Mouse (Mus musculus) heart, embryonic 13.5 days (tissue): ENCODE measurements around the gene Dgki. TPM values are rescaled to one million over a fixed set of nuclear protein-coding genes. Genes with fewer than 3 reads are reported as not detected.

Experiments
- ATAC-seq: fragments of 200-750 bp; cut with Nextera tagmentation; 2 replicates; pipeline ENCODE4 v1.8.0; 2017; ENCODE audit warnings: moderate TSS enrichment; ENCODE audit not compliant: insufficient number of reproducible peaks, low FRiP score, low TSS enrichment; ENCODE audit errors: extremely low read depth
- H3K27ac ChIP-seq: fragments of 300-500 bp; sonication (generic); replicated peaks from 2 replicates; pipeline ENCODE4 v1.5.1; 2015; ENCODE audit warnings: moderate library complexity, mild to moderate bottlenecking, inconsistent platforms
- H3K27me3 ChIP-seq: fragments of 300-500 bp; sonication (generic); replicated peaks from 2 replicates; pipeline ENCODE4 v1.6.1; 2015; ENCODE audit warnings: mild to moderate bottlenecking, inconsistent platforms
- H3K36me3 ChIP-seq: fragments of 300-500 bp; sonication (generic); 2 replicates; pipeline ENCODE4 v1.6.1; 2015; ENCODE audit warnings: mild to moderate bottlenecking, inconsistent platforms
- H3K4me1 ChIP-seq: fragments of 300-500 bp; sonication (generic); 2 replicates; pipeline ENCODE4 v1.6.1; 2015; ENCODE audit warnings: inconsistent platforms
- H3K4me2 ChIP-seq: fragments of 300-500 bp; sonication (generic); 2 replicates; pipeline ENCODE4 v1.6.1; 2015; ENCODE audit warnings: inconsistent platforms, mild to moderate bottlenecking, moderate library complexity
- H3K4me3 ChIP-seq: fragments of 300-500 bp; sonication (generic); 2 replicates; pipeline ENCODE4 v1.5.1; 2015; ENCODE audit warnings: moderate library complexity, mild to moderate bottlenecking, inconsistent platforms
- H3K9ac ChIP-seq: fragments of 300-500 bp; sonication (generic); 2 replicates; pipeline ENCODE4 v1.6.1; 2015; ENCODE audit warnings: inconsistent platforms, mild to moderate bottlenecking, moderate library complexity
- H3K9me3 ChIP-seq: fragments of 300-500 bp; sonication (generic); 2 replicates; pipeline ENCODE4 v1.6.1; 2016; ENCODE audit warnings: inconsistent platforms
- WGBS: fragments of 180-500 bp; shearing (Covaris S2); methylation state at CpG from one replicate; pipeline ENCODE4 v1.1.7; 2015; ENCODE audit warnings: mixed read lengths; 5-methylcytosine and 5-hydroxymethylcytosine counted together
- polyA plus RNA-seq: library from polyadenylated mRNA; unstranded; fragments of >200 nt; fragmentation: Nextera tagmentation; extraction: Ambion mirVana; gene quantifications from 2 replicates; pipeline ENCODE4 v1.2.1, GENCODE M21; 2015

Dgki gene
- polyA plus RNA-seq, 1 experiment from 2014 or later, result 0.63 TPM

DNA sequence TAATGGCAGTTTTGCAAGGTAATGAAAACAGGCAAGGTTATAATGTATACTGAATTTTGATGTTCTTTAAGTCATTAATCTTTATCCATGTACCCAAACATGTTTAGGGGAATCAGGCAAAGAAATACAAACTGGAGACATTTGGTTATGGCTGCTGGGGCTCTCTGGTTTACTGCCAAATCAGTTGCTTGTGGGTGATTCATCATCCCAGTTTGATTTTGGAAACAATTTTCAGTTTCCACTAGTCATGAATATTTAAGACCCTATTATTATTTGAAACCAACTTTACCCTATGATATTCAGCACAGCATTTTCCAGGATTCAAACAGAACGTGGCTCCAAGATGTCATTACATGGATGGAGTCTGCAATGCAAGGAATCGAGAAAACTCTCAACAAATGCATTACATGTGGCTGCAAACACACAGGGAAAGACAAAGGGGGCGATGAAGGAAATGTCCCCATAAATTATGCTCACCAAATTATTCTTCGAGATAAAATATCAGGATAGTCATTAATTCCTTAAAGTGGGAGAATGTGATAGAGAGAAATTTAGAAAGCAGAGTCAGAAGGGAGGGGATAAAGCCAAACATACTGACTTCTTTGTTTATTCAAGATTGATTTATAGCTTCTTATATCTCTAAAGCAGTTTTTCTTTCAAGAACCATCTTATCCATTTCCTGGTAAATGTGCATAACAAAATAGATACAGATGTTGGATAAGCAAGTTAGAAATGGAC is 481.5 kb downstream of the Dgki start:
- H3K27ac ChIP-seq, result peak overlapping the region; percentile 76
- peak overlapping the region; percentile 21; the same call in 1 of the 2 replicates for H3K4me2 ChIP-seq
- H3K4me1 ChIP-seq, result peaks cover 30% of the 10 kb centered on the region
- H3K36me3 ChIP-seq, result no peaks in the 10 kb centered on the region
- WGBS, result 60% methylated on average over 4 of the region's 4 CpGs
- no peaks in the 10 kb centered on the region for H3K27me3 ChIP-seq
- H3K4me3 ChIP-seq, result no peak overlapping the region
- H3K9ac ChIP-seq, result no peak overlapping the region
- ATAC-seq, result no peak
- no peaks in the 10 kb centered on the region for H3K9me3 ChIP-seq

DNA sequence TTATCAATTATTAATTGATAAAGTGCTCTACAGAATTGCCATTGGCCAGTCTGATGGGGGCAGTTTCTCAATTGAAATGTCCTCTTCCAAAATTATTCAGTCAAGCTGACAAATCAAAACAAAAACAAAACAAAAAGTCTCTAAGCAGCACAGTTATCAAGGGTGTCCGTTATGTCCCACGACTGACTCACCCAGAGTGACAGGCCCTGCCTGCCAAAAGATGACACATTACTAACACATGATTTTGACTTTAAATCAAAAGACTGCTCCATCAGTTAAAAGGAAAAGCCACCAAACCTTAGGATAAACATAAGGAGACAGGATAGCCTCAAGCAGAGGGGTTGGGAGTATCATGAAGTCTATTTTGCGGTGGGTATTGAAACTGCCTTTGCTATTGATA is 483.3 kb downstream of the Dgki start:
- H3K4me3 ChIP-seq, result no peak overlapping the region
- 70% methylated on average over 3 of the region's 3 CpGs for WGBS

DNA sequence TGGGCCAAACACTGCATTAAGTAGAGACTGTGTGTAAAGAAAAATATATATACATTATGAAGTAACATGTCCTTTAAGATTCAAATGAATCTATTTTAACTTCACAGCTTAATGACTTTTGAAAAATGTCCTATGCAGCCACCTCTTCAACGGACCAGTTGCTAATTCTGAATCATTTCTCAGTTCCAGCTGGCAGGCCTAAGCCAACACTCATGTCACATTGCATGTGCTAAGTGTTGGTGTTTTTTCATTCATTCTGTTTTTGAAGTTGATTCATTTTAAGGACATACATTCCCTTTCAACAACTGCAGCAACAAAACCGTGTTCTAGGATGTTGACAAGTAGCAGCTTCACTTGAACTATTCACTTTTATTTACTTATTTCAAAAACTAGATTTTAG is 484.0 kb downstream of the Dgki start:
- no peak overlapping the region for H3K27ac ChIP-seq
- 56% methylated on average over 2 of the region's 2 CpGs for WGBS
- H3K36me3 ChIP-seq, result no peaks in the 10 kb centered on the region
- H3K4me2 ChIP-seq, result no peak overlapping the region
- no peak overlapping the region for H3K4me3 ChIP-seq
- no peak overlapping the region for H3K9ac ChIP-seq
- no peak for ATAC-seq
- no peaks in the 10 kb centered on the region for H3K27me3 ChIP-seq
- H3K9me3 ChIP-seq, result no peaks in the 10 kb centered on the region
- H3K4me1 ChIP-seq, result peaks cover 38% of the 10 kb centered on the region

More for the DNA sequence above, 483.3 kb downstream of the Dgki start:
- Histone ChIP-seq H3K9ac (no peak overlapping the region), H3K4me2 (no peak overlapping the region), H3K27me3 (no peaks in the 10 kb centered on the region), H3K36me3 (no peaks in the 10 kb centered on the region), H3K27ac (no peak overlapping the region), H3K9me3 (no peaks in the 10 kb centered on the region), H3K4me1 (peaks cover 37% of the 10 kb centered on the region)
- no peak for ATAC-seq

DNA sequence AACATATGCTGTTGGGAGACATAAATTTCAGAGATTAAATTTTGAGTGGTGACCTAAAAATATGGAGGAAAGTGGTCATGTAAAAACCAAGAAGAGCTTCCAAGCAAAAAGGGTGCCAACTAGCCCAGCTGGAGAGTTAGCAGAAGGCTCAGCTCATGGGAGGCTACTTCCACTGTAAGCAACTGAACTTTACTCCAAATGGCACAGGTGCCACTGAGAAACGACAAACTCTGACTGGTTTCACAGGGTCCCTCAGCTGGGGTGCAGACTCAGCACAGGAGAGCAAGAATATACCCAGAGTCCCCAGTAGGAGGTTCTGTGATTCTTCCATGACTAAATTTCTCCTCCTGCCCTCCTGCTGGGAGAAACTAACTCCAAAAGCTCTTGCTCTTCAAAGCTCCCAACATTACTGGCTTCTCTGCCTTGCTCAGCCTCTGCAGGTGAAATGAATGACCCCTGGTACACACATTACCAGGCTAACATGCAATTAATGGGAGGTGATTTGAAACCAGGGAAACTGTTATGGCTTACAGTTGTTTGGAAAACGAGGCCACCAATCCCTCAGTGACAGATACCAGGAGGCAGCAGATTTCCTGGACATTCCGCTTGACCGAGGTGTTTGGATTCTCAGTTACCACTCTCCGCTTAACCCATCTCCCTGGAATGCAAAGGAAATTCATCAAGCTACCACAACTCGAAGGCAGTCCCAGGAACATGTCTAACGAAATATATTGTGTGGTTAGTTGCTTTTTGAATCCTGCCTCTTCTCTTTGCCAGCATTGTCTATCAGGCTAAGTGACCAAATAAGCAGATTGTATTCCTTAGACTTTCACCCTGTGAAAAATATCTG is 487.1 kb downstream of the Dgki start:
- no peak overlapping the region for H3K4me2 ChIP-seq
- H3K27me3 ChIP-seq, result no peaks in the 10 kb centered on the region
- H3K4me1 ChIP-seq, result peaks cover 28% of the 10 kb centered on the region
- no peak overlapping the region for H3K4me3 ChIP-seq
- H3K9ac ChIP-seq, result no peak overlapping the region
- no peaks in the 10 kb centered on the region for H3K36me3 ChIP-seq
- no peak for ATAC-seq
- H3K27ac ChIP-seq, result no peak overlapping the region
- no peaks in the 10 kb centered on the region for H3K9me3 ChIP-seq
- WGBS, result 52% methylated on average over 7 of the region's 7 CpGs

DNA sequence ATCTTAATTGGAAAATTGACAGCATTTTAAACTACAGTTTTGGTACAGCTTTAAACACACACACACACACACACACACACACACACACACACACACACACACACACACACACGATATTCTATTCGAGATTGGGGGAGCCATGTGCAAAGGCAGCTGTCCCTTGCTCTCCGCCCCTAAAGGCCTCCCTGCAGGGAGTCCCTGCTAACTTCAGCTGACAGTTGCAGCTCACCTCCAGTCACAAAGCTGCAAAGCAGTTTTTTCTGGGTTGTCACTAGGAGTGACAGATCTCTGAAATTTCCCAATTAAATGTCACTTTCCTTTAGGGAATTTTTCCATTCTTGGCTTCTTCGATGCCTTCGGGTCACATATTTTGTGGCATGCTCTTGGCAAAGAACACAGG is 489.5 kb downstream of the Dgki start:
- H3K36me3 ChIP-seq, result peaks cover 10% of the 10 kb centered on the region
- H3K9me3 ChIP-seq, result no peaks in the 10 kb centered on the region
- ATAC-seq, result no peak
- H3K4me2 ChIP-seq, result peak overlapping the region; percentile 82
- WGBS, result 18% methylated on average over 5 of the region's 5 CpGs
- H3K9ac ChIP-seq, result peak overlapping the region; percentile 89
- H3K27me3 ChIP-seq, result no peaks in the 10 kb centered on the region
- H3K27ac ChIP-seq, result peak overlapping the region; percentile 89
- H3K4me1 ChIP-seq, result peaks cover 24% of the 10 kb centered on the region
- H3K4me3 ChIP-seq, result peak overlapping the region; percentile 74

DNA sequence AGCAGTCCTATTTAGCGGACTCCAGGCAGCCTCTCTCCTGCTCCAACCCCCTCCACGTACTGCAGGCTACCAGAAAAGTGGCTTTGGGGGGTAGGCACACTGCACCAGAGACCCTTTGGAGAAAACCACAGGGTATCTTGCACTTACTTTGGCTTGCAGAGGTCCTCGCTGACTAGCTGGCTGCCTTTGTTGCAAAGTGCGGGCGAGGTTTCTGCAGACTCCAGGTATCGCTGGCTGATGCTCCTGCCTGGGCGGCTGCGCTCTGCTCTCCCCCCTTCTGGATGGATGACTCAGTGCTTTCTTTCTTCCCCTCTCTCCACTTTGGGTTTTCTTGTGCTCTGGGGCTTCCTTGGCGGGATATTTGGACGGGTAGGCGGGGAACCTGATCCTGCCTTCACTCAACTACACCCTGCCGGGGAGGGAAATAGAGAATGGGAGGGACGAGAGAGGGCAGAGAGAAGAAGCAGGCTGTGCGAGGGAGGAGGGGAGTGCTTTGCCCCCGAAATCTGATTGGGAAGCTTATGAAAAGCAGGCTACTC is 490.2 kb downstream of the Dgki start, which contains the start of gene Ptn:
Gene Ptn (minus strand): TSS at position 474 of the 539 bp plus-strand sequence.
- H3K9ac ChIP-seq, result peak within 1 kb of the TSS; percentile 89
- WGBS, result under 1% methylated on average over 15 of the region's 15 CpGs
- H3K9me3 ChIP-seq, result no peaks in the 10 kb centered on the region
- peak within 1 kb of the TSS; percentile 82 for H3K4me2 ChIP-seq
- peak; percentile 19; the same call in 1 of the 2 replicates for ATAC-seq
- H3K4me1 ChIP-seq, result peaks cover 24% of the 10 kb centered on the region
- H3K27ac ChIP-seq, result peak within 1 kb of the TSS; percentile 89
- H3K4me3 ChIP-seq, result peak within 1 kb of the TSS; percentile 74
- no peaks in the 10 kb centered on the region for H3K27me3 ChIP-seq
- H3K36me3 ChIP-seq, result peaks cover 10% of the 10 kb centered on the region

DNA sequence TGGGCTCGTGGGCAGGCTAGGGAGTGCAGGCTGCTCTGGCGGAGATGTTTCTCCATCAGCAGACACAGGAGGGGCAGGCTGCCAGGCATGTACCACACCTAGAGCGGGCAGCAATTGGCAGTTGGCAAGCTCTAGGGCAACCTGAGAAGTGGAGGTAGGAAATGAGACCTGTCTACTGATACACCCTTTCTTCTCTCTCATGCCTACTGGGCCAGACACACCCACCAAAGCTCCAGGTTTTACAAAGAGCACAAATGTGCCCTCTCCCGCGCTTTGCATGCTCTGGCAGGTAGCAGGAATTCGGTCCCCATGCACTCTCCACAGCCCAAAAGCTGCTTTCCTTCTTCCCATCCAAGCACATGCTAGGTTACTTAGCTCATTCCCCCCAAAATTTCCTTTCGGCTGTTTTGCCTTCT is 490.7 kb downstream of the Dgki start:
- ATAC-seq, result no peak
- peaks cover 13% of the 10 kb centered on the region for H3K36me3 ChIP-seq
- H3K9ac ChIP-seq, result peak overlapping the region; percentile 89
- H3K4me1 ChIP-seq, result peaks cover 24% of the 10 kb centered on the region
- H3K27ac ChIP-seq, result peak overlapping the region; percentile 89
- WGBS, result 15% methylated on average over 7 of the region's 7 CpGs
- no peaks in the 10 kb centered on the region for H3K27me3 ChIP-seq
- H3K9me3 ChIP-seq, result no peaks in the 10 kb centered on the region
- peak overlapping the region; percentile 82 for H3K4me2 ChIP-seq
- H3K4me3 ChIP-seq, result peak overlapping the region; percentile 74

DNA sequence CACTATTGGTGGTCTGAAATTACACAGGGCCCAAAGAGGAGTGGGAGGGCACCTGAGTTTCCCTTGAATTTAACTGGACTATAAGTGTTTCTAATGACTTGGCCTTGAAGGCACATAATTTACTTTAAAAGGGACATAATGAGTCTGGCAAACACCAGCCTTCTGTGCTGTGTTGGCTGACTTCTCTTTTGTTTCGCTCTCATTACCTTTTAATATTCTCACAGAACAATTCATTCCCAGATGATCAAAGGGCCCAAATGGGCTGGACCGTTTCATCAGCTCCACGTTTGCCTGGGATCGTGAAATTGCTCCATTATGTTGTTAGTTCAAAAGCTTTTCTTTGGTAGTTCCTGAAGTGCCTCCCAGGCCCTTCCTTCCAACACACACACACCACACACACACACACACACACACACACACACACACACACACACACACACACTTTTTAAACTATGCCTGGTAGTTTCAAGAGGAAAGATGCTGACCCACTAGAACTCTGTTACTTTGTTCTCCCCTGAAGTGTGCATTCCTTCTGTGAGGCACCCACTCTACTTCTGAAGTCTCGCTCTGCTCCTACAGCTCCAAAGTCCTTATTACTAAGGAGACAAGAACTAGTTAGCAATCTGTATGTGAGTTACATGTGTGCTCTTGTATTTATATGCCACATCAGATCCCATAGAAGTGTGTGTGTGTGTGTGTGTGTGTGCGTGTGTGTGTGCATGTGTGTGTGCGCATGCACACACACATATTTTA is 491.5 kb downstream of the Dgki start:
- peak overlapping the region; percentile 74 for H3K4me3 ChIP-seq

DNA sequence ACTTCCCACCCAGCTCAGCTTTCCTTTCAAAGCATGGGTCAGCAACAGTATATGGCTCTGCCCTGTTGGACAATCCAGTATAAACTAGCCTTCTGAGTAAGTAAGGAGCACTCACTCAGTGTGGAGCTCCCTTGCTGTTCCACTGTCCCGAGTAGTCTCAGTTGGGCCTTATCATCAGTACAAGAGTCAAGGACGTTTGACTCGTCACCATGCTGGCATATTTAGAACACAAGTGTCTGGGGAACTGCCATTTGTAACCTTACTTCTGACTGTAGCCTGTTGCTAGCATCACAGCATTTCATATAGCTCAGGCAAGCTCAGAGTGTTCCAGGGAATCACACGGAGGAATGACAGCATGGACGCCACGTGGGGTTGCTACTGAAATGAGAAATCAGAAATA is 493.1 kb downstream of the Dgki start:
- Histone ChIP-seq H3K27me3 (no peaks in the 10 kb centered on the region), H3K4me2 (peak overlapping the region; percentile 82), H3K9me3 (no peaks in the 10 kb centered on the region), H3K4me1 (peaks cover 21% of the 10 kb centered on the region), H3K27ac (no peak overlapping the region), H3K9ac (0 out of 2 replicates have a peak overlapping the region, but pooled peaks have one; percentile 20), H3K4me3 (peak overlapping the region; percentile 74), H3K36me3 (peaks cover 30% of the 10 kb centered on the region)
- ATAC-seq, result no peak
- 54% methylated on average over 6 of the region's 6 CpGs for WGBS

More for the DNA sequence above, 491.5 kb downstream of the Dgki start:
- Histone ChIP-seq H3K27ac (peak overlapping the region; percentile 89), H3K4me2 (peak overlapping the region; percentile 82), H3K27me3 (no peaks in the 10 kb centered on the region), H3K36me3 (peaks cover 18% of the 10 kb centered on the region), H3K9ac (peak overlapping the region; percentile 89), H3K4me1 (peaks cover 24% of the 10 kb centered on the region), H3K9me3 (no peaks in the 10 kb centered on the region)
- WGBS, result 71% methylated on average over 7 of the region's 7 CpGs
- no peak for ATAC-seq

DNA sequence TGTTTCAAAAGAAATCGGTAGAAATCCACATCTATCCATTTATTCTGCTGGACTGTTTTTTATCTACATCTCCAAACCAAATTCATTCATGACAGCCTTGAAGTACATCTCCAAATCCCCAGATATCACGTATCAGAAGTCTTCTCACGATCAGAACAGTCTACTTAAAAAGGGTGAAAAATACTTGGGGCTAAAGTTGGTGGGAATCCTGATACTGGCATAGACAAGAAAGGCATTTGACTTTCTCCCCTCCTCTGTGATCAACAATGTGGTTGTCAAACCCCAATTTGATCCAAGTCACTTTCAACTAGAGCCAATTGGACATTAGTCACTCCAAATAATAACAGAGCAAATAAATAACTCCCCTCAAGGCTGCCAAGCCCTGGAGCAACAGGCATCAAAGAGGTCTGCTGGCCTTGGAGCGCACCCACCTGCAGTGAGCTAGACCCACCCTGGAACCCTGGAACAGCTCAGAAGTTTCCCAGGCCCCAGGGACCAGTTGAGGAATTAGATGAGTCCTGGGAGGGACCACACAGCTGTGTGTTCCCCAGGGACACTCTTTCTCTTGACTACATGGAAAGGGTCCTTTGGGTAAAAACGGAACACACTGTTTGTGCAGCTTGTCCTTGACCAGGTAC is 499.6 kb downstream of the Dgki start:
- H3K36me3 ChIP-seq, result peaks cover 38% of the 10 kb centered on the region

More for the DNA sequence above, 499.6 kb downstream of the Dgki start:
- Histone ChIP-seq H3K27me3 (no peaks in the 10 kb centered on the region), H3K4me1 (peaks cover 16% of the 10 kb centered on the region), H3K27ac (no peak overlapping the region), H3K4me3 (no peak overlapping the region), H3K9ac (no peak overlapping the region), H3K4me2 (no peak overlapping the region), H3K9me3 (no peaks in the 10 kb centered on the region)
- WGBS, result 73% methylated on average over 5 of the region's 5 CpGs
- no peak for ATAC-seq
